Mouse (Mus musculus) urinary bladder, adult 18-20 months (tissue): Measurements from ENCODE around the gene Lrrc58.

Experiments
- DNase-seq, 2 experiments: peaks; one replicate each; pipeline ENCODE4 v3.0.0; 2022; ENCODE audit warnings: low spot score in 2 of 2, mixed read lengths in 2 of 2

Gene Lrrc58

GRCm38 (mm10) chr16:37927117-37927516 lies 58.9 kb downstream of the Lrrc58 start:
- no peak for DNase-seq

- no peak for DNase-seq
Measured at GRCm38 (mm10) chr16:37929006-37929405, 60.8 kb downstream of the Lrrc58 start.

GRCm38 (mm10) chr16:37929626-37930025 lies 61.4 kb downstream of the Lrrc58 start:
- no peak for DNase-seq

- DNase-seq: no peak
Measured at GRCm38 (mm10) chr16:37934932-37935331, 66.7 kb downstream of the Lrrc58 start.

GRCm38 (mm10) chr16:37937276-37937675 lies 69.1 kb downstream of the Lrrc58 start:
- DNase-seq: no peak
